Mouse (Mus musculus): Measurements from ENCODE around the gene Psph. TPM values are rescaled to one million over a fixed set of nuclear protein-coding genes. Genes with fewer than 3 reads are reported as not detected.

Psph gene
- polyA plus RNA-seq, 1 experiment: 32.9 TPM

DNA sequence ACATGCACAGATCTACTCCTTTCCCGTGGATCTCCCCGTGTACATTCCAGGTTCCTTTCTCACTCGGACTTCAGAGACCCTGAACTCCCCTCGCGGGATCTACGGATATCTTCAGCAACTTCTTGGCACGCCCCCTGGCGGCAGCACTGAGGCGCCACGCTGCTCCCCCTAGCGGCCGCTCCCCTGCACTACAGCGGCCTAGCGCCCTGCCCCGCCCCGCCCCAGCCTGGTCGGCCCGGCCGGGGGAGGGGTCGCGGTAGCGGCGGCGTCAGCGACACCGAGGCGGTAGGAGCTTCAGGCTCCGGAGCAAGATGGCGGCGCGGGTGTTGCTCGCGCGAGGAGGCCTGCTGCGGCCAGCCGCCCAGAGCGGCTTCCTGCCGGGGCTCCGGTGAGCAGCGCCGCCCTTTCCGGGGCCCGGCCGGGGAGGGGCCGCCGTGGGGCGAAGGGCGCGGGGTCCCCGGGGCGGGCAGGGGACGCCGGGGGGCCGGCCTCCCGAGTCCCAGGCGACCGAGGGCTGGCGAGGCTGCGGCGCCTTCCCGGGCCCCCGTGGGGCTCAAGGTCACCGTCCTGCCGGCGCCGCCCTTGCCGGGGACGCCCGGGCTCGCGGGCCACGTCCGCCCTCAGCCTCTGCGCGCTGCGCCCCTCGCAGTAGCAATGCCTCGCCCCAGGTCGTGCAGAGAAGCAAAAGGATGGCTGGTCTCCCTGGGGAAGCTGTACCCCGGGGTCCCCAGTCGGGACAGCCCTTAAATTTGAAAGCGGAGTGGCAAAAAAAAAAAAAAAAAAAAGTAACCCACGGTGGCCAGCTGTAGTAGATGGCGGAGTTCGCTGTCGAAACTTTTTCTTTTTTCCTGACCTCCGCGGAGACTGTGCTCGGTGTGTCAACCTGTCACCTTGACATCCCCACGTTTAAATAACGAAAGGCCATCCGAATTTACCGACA lies 62.1 kb downstream of the Psph start, which contains the start of gene Nipsnap2:
TSS of gene Nipsnap2 (plus strand) at position 230 of the 940 bp plus-strand sequence.
- under 1% methylated on average over 90 of the region's 93 CpGs for whole genome bisulfite sequencing
- H3K4me1 ChIP-seq (replicated peaks; ENCODE audit: control insufficient read depth, insufficient read depth, low read length): peaks cover 9% of the 10 kb centered on the region
- H3K27me3 ChIP-seq (ENCODE audit: control insufficient read depth, insufficient read depth, low read length): no peaks in the 10 kb centered on the region
- H3K27ac ChIP-seq (ENCODE audit: control insufficient read depth, insufficient read depth, low read length): peak within 1 kb of the TSS; percentile 17; the same call in 1 of the 2 replicates
- TF ChIP-seq CTCF (IDR thresholded peaks at IDR 0.05; ENCODE audit: borderline replicate concordance, control insufficient read depth, extremely low read depth, insufficient read depth, low read length, poor library complexity) (peak; percentile 100), POLR2A (IDR thresholded peaks at IDR 0.05; ENCODE audit: control insufficient read depth, extremely low read depth, insufficient read depth, low read length, poor library complexity) (peak; percentile 91)
- peak; percentile 94 for DNase-seq
- H3K36me3 ChIP-seq (ENCODE audit: control insufficient read depth, insufficient read depth, low read length): no peaks in the 10 kb centered on the region
- peak within 1 kb of the TSS; percentile 67 for H3K4me3 ChIP-seq (ENCODE audit: control insufficient read depth, insufficient read depth, low read length)

- Histone ChIP-seq H3K27me3 (ENCODE audit: control insufficient read depth, insufficient read depth, low read length) (no peaks in the 10 kb centered on the region), H3K27ac (ENCODE audit: control insufficient read depth, insufficient read depth, low read length) (no peak overlapping the region), H3K36me3 (ENCODE audit: control insufficient read depth, insufficient read depth, low read length) (peaks cover under 1% of the 10 kb centered on the region; the same call in 1 of the 2 replicates), H3K4me1 (replicated peaks; ENCODE audit: control insufficient read depth, insufficient read depth, low read length) (peaks cover 9% of the 10 kb centered on the region), H3K4me3 (ENCODE audit: control insufficient read depth, insufficient read depth, low read length) (no peak overlapping the region)
- TF ChIP-seq CTCF (IDR thresholded peaks at IDR 0.05; ENCODE audit: borderline replicate concordance, control insufficient read depth, extremely low read depth, insufficient read depth, low read length, poor library complexity) (no peak), POLR2A (IDR thresholded peaks at IDR 0.05; ENCODE audit: control insufficient read depth, extremely low read depth, insufficient read depth, low read length, poor library complexity) (no peak)
- WGBS: 30% methylated on average over 4 of the region's 4 CpGs
- no peak for DNase-seq
These were observed 63.0 kb downstream of the Psph start for GRCm38 (mm10) chr5:129724268-129724667.

GRCm38 (mm10) chr5:129720176-129720575 lies 67.1 kb downstream of the Psph start:
- no peaks in the 10 kb centered on the region for H3K27me3 ChIP-seq (ENCODE audit: control insufficient read depth, insufficient read depth, low read length)
- no peak overlapping the region for H3K27ac ChIP-seq (ENCODE audit: control insufficient read depth, insufficient read depth, low read length)
- no peak for DNase-seq
- no peak overlapping the region for H3K4me3 ChIP-seq (ENCODE audit: control insufficient read depth, insufficient read depth, low read length)
- no peak for TF ChIP-seq POLR2A (IDR thresholded peaks at IDR 0.05; ENCODE audit: control insufficient read depth, extremely low read depth, insufficient read depth, low read length, poor library complexity)
- TF ChIP-seq CTCF (IDR thresholded peaks at IDR 0.05; ENCODE audit: borderline replicate concordance, control insufficient read depth, extremely low read depth, insufficient read depth, low read length, poor library complexity): no peak
- H3K36me3 ChIP-seq (ENCODE audit: control insufficient read depth, insufficient read depth, low read length): peaks cover 17% of the 10 kb centered on the region; the same call in 1 of the 2 replicates
- H3K4me1 ChIP-seq (replicated peaks; ENCODE audit: control insufficient read depth, insufficient read depth, low read length): peaks cover 6% of the 10 kb centered on the region
- WGBS: 91% methylated on average over 3 of the region's 3 CpGs

DNA sequence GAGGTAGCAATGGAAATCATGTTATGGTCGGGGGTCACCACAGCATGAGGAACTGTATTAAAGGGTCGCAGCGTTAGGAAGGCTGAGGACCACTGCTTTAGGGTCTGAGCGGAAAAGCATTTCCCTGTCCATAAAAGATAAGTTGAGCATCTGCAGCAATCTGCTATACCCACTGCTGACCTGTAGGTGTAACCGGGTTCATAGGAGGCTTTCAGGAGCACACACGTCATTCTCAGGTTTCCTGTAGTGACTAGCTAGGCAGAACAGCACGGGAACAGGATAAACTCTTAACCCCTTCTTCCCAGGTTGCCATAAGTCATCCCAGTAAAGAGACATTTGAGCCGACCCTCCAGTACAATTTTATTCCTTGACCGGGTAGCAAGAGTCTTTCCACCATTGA lies 70.2 kb downstream of the Psph start:
- Histone ChIP-seq H3K4me3 (ENCODE audit: control insufficient read depth, insufficient read depth, low read length) (no peak overlapping the region), H3K27me3 (ENCODE audit: control insufficient read depth, insufficient read depth, low read length) (no peaks in the 10 kb centered on the region), H3K27ac (ENCODE audit: control insufficient read depth, insufficient read depth, low read length) (no peak overlapping the region), H3K4me1 (replicated peaks; ENCODE audit: control insufficient read depth, insufficient read depth, low read length) (no peaks in the 10 kb centered on the region), H3K36me3 (ENCODE audit: control insufficient read depth, insufficient read depth, low read length) (peaks cover 17% of the 10 kb centered on the region; the same call in 1 of the 2 replicates)
- DNase-seq: no peak
- TF ChIP-seq POLR2A (IDR thresholded peaks at IDR 0.05; ENCODE audit: control insufficient read depth, extremely low read depth, insufficient read depth, low read length, poor library complexity): no peak
- no peak for TF ChIP-seq CTCF (IDR thresholded peaks at IDR 0.05; ENCODE audit: borderline replicate concordance, control insufficient read depth, extremely low read depth, insufficient read depth, low read length, poor library complexity)
- WGBS: 87% methylated on average over 9 of the region's 9 CpGs

Other genes with a start within 250 kb of the Psph start
- gene Mmp17, start 203.3 kb downstream of the Psph start, polyA plus RNA-seq (2012; rRNA removed): 3.4 and 3.5 TPM in 2 replicates
- 1.1 and 1.4 TPM in 2 replicates for gene Zfp11, start 117.3 kb downstream of the Psph start, polyA plus RNA-seq (2012; rRNA removed)
- 0.11 TPM in 1 of 2 replicates, not detected in the other for gene Sept14, start 78.9 kb downstream of the Psph start, polyA plus RNA-seq (2012; rRNA removed)
- gene Mrps17, start 72.0 kb downstream of the Psph start, polyA plus RNA-seq (2012; rRNA removed): 66.5 and 83.5 TPM in 2 replicates
- gene Nipsnap2, start 62.4 kb downstream of the Psph start, polyA plus RNA-seq (2012; rRNA removed): 31.5 and 45.9 TPM in 2 replicates
- gene Sumf2, start 59.5 kb upstream of the Psph start, polyA plus RNA-seq (2012; rRNA removed): 17.3 and 19.4 TPM in 2 replicates
- 1,121 and 1,221 TPM in 2 replicates for gene Chchd2, start 100.0 kb upstream of the Psph start, polyA plus RNA-seq (2012; rRNA removed)
- gene Zbed5, start 108.3 kb upstream of the Psph start, polyA plus RNA-seq (2012; rRNA removed): 0.50 and 0.93 TPM in 2 replicates
- gene Phkg1, start 111.1 kb upstream of the Psph start, polyA plus RNA-seq (2012; rRNA removed): 1.3 and 3.6 TPM in 2 replicates
- 3.4 and 3.5 TPM in 2 replicates for gene Nupr1l, start 121.1 kb upstream of the Psph start, polyA plus RNA-seq (2012; rRNA removed)
- 20.9 and 24.2 TPM in 2 replicates for gene Vkorc1l1, start 154.5 kb upstream of the Psph start, polyA plus RNA-seq (2012; rRNA removed)
- gene Gusb, start 215.6 kb upstream of the Psph start, polyA plus RNA-seq (2012; rRNA removed): 55.1 and 57.5 TPM in 2 replicates
- 33.0 and 40.4 TPM in 2 replicates for gene Asl, start 241.8 kb upstream of the Psph start, polyA plus RNA-seq (2012; rRNA removed)
- 17.0 and 17.5 TPM in 2 replicates for gene Crcp, start 241.8 kb upstream of the Psph start, polyA plus RNA-seq (2012; rRNA removed)